Mouse (Mus musculus) left cerebral cortex, postnatal 14 days (tissue): ENCODE results near the gene Stx17. TPM values are rescaled to one million over a fixed set of nuclear protein-coding genes. Genes with fewer than 3 reads are reported as not detected.

Experiments used
- DNase-seq, 2 experiments: peaks; one replicate each; pipeline ENCODE4 v3.0.0; 2021 to 2022; ENCODE audit warnings: low spot score in 2 of 2, mixed read lengths in 1 of 2
- intact Hi-C: fragments of 180-260 bp; cut with DNase I; formaldehyde crosslinking; loops from one replicate; pipeline ENCODE4 v1.15.1; 2025
- microRNA-seq, 2 experiments: library from miRNA; unstranded; fragments of <30 nt; microRNA quantifications; one replicate each; pipeline ENCODE4 v1.2.0; 2022
- total RNA-seq, 2 experiments: library from RNA; stranded (reverse); gene quantifications; 2 replicates each; pipeline ENCODE4 v1.2.3; 2021

The Stx17 gene
- total RNA-seq, 2 experiments from 2014 or later: 22.7 to 23.2 TPM

GRCm38 (mm10) chr4:48149492-48149891 is 24.8 kb downstream of the Stx17 start:
- intact Hi-C loops: no loop called here

GRCm38 (mm10) chr4:48153229-48153628 is 28.5 kb downstream of the Stx17 start:
- intact Hi-C loops: no loop called here
- DNase-seq: peak; percentile 23 to 62

More at GRCm38 (mm10) chr4:48149492-48149891, 24.8 kb downstream of the Stx17 start:
- no peak for DNase-seq

GRCm38 (mm10) chr4:48155864-48156263 is 31.1 kb downstream of the Stx17 start:
- intact Hi-C loops: no loop called here
- DNase-seq: no peak

GRCm38 (mm10) chr4:48160386-48160785 is 35.7 kb downstream of the Stx17 start:
- DNase-seq: no peak
- intact Hi-C loops: no loop called here

- intact Hi-C loops: no loop called here
- no peak for DNase-seq
These were observed 39.1 kb downstream of the Stx17 start for GRCm38 (mm10) chr4:48163851-48164250.

- intact Hi-C loops: no loop called here
These were observed 51.0 kb downstream of the Stx17 start for GRCm38 (mm10) chr4:48175666-48176065.

GRCm38 (mm10) chr4:48180922-48181321 is 56.2 kb downstream of the Stx17 start:
- intact Hi-C loops: no loop called here
- no peak for DNase-seq

More at GRCm38 (mm10) chr4:48175666-48176065, 51.0 kb downstream of the Stx17 start:
- DNase-seq: no peak

GRCm38 (mm10) chr4:48181366-48181765 is 56.7 kb downstream of the Stx17 start:
- intact Hi-C loops: no loop called here
- DNase-seq: no peak

GRCm38 (mm10) chr4:48182115-48182806 is 57.5 kb downstream of the Stx17 start:
- intact Hi-C loops: no loop called here
- DNase-seq: no peak

GRCm38 (mm10) chr4:48197925-48198324 is 73.2 kb downstream of the Stx17 start:
- DNase-seq: no peak
- intact Hi-C loops: no loop called here

- intact Hi-C loops: no loop called here
- no peak for DNase-seq
These were observed 73.7 kb downstream of the Stx17 start for GRCm38 (mm10) chr4:48198447-48198846.

- no peak for DNase-seq
- intact Hi-C loops: no loop called here
These were observed 78.8 kb downstream of the Stx17 start for GRCm38 (mm10) chr4:48203564-48203963.

- DNase-seq: peak; percentile 51 to 60
- intact Hi-C loops: loop anchor here (2.0 kb wide), 1 partner anchor 156 kb away; no protein-coding TSS in a partner anchor
These were observed 100.5 kb downstream of the Stx17 start for GRCm38 (mm10) chr4:48225173-48225572.

- intact Hi-C loops: loop anchor here (2.0 kb wide), 1 partner anchor 155 kb away; no protein-coding TSS in a partner anchor
- DNase-seq: no peak
These were observed 100.9 kb downstream of the Stx17 start for GRCm38 (mm10) chr4:48225604-48226003.

GRCm38 (mm10) chr4:48226800-48227199 is 102.1 kb downstream of the Stx17 start:
- intact Hi-C loops: no loop called here

More at GRCm38 (mm10) chr4:48226800-48227199, 102.1 kb downstream of the Stx17 start:
- DNase-seq: no peak

Small RNA genes lying within 50 kb of the gene (microRNA-seq; reads per million reads assigned to microRNA genes)
- gene Mir1958: 0 reads per million in 2 experiments

Other genes with a start within 250 kb of the Stx17 start
- 10 to 100 TPM; 21.7 to 32.5 TPM for gene Nr4a3, start 79.8 kb upstream of the Stx17 start, total RNA-seq
- 10 to 100 TPM; 33.3 to 37.2 TPM for gene Erp44, start 154.6 kb downstream of the Stx17 start, total RNA-seq
- gene Invs, start 154.8 kb downstream of the Stx17 start, total RNA-seq: 10 to 100 TPM in 1 of 2 experiments, 1 to 10 TPM in 1; 10.0 to 10.8 TPM